Mouse (Mus musculus) kidney, postnatal 0 days (tissue): ENCODE results near the gene Med27. TPM values are rescaled to one million over a fixed set of nuclear protein-coding genes. Genes with fewer than 3 reads are reported as not detected.

ENCODE experiments used
- ATAC-seq: fragments of 200-750 bp; cut with Nextera tagmentation; replicated peaks from 2 replicates; pipeline ENCODE4 v1.8.0; 2017; ENCODE audit warnings: low read depth, moderate number of reproducible peaks, moderate TSS enrichment, moderate library complexity; ENCODE audit not compliant: low FRiP score
- DNase-seq: peaks from one replicate; pipeline ENCODE4 v3.0.0-alpha.2; 2016; ENCODE audit warnings: low spot score
- H3K27ac ChIP-seq: fragments of 300-500 bp; sonication (generic); 2 replicates; pipeline ENCODE4 v1.5.1; 2014; ENCODE audit warnings: mild to moderate bottlenecking
- H3K27me3 ChIP-seq: fragments of 300-500 bp; sonication (generic); 2 replicates; pipeline ENCODE4 v1.6.1; 2014; ENCODE audit warnings: low read length, mixed read lengths; ENCODE audit not compliant: insufficient read depth
- H3K36me3 ChIP-seq: fragments of 300-500 bp; sonication (generic); 2 replicates; pipeline ENCODE4 v1.6.1; 2014; ENCODE audit warnings: low read length, mixed read lengths; ENCODE audit not compliant: insufficient read depth
- H3K4me1 ChIP-seq: fragments of 300-500 bp; sonication (generic); replicated peaks from 2 replicates; pipeline ENCODE4 v1.6.1; 2014; ENCODE audit warnings: antibody characterized with exemption, low read length, mixed read lengths; ENCODE audit not compliant: insufficient read depth
- H3K4me2 ChIP-seq: fragments of 300-500 bp; sonication (generic); 2 replicates; pipeline ENCODE4 v1.6.1; 2014; ENCODE audit warnings: mild to moderate bottlenecking, low read length, moderate library complexity, mixed read lengths
- H3K4me3 ChIP-seq: fragments of 300-500 bp; sonication (generic); replicated peaks from 2 replicates; pipeline ENCODE4 v1.5.1; 2014; ENCODE audit warnings: low read depth, low read length
- H3K9ac ChIP-seq: fragments of 300-500 bp; sonication (generic); 2 replicates; pipeline ENCODE4 v1.6.1; 2014; ENCODE audit warnings: low read depth, low read length
- H3K9me3 ChIP-seq: fragments of 300-500 bp; sonication (generic); replicated peaks from 2 replicates; pipeline ENCODE4 v1.6.1; 2016; ENCODE audit warnings: low read length, inconsistent platforms, mixed read lengths
- CTCF ChIP-seq: IDR thresholded peaks from 2 replicates; pipeline ENCODE4 v1.5.1; 2016; ENCODE audit warnings: antibody characterized with exemption, low read depth, mild to moderate bottlenecking, moderate library complexity
- WGBS: fragments of 180-500 bp; shearing (Covaris S2); extraction: QIAGEN DNeasy Blood & Tissue Kit; methylation state at CpG from one replicate; pipeline ENCODE4 v1.1.7; 2014; 5-methylcytosine and 5-hydroxymethylcytosine counted together
- polyA plus RNA-seq: library from polyadenylated mRNA; unstranded; fragments of >200 nt; fragmentation: Nextera tagmentation; extraction: Ambion mirVana; gene quantifications from 2 replicates; pipeline ENCODE4 v1.2.1, GENCODE M21; 2015

Med27 gene
- polyA plus RNA-seq, 1 experiment from 2014 or later: 38.1 TPM

GRCm38 (mm10) chr2:29388937-29389336 lies 42.3 kb downstream of the Med27 start:
- ATAC-seq: no peak
- Histone ChIP-seq H3K27me3 (no peaks in the 10 kb centered on the region), H3K27ac (no peak overlapping the region), H3K4me1 (no peaks in the 10 kb centered on the region), H3K4me2 (no peak overlapping the region), H3K4me3 (no peak overlapping the region), H3K36me3 (no peaks in the 10 kb centered on the region), H3K9ac (no peak overlapping the region), H3K9me3 (no peaks in the 10 kb centered on the region)
- no peak for TF ChIP-seq CTCF
- no peak for DNase-seq
- WGBS: 88% methylated on average over 7 of the region's 7 CpGs

- Histone ChIP-seq H3K27ac (no peak overlapping the region), H3K27me3 (no peaks in the 10 kb centered on the region), H3K9ac (no peak overlapping the region), H3K4me3 (no peak overlapping the region), H3K9me3 (no peaks in the 10 kb centered on the region), H3K36me3 (no peaks in the 10 kb centered on the region), H3K4me2 (no peak overlapping the region), H3K4me1 (no peaks in the 10 kb centered on the region)
- DNase-seq (no peak), ATAC-seq (no peak)
- 79% methylated on average over 4 of the region's 4 CpGs for WGBS
- no peak for TF ChIP-seq CTCF
These were observed 44.5 kb downstream of the Med27 start for GRCm38 (mm10) chr2:29391086-29391485.

- H3K27ac ChIP-seq: no peak overlapping the region
- no peak for TF ChIP-seq CTCF
- WGBS: 26% methylated on average over 1 of the region's 1 CpGs
- no peak overlapping the region for H3K4me3 ChIP-seq
- no peak overlapping the region for H3K4me2 ChIP-seq
- no peaks in the 10 kb centered on the region for H3K27me3 ChIP-seq
- H3K4me1 ChIP-seq: no peaks in the 10 kb centered on the region
- DNase-seq (no peak), ATAC-seq (no peak)
- H3K36me3 ChIP-seq: no peaks in the 10 kb centered on the region
- no peaks in the 10 kb centered on the region for H3K9me3 ChIP-seq
- H3K9ac ChIP-seq: no peak overlapping the region
These were observed 45.4 kb downstream of the Med27 start for GRCm38 (mm10) chr2:29391996-29392395.

- no peak overlapping the region for H3K27ac ChIP-seq
- no peak for ATAC-seq
- no peak overlapping the region for H3K4me3 ChIP-seq
- no peak for TF ChIP-seq CTCF
- no peaks in the 10 kb centered on the region for H3K4me1 ChIP-seq
- H3K36me3 ChIP-seq: no peaks in the 10 kb centered on the region
- no peak for DNase-seq
- no peaks in the 10 kb centered on the region for H3K27me3 ChIP-seq
- no peak overlapping the region for H3K4me2 ChIP-seq
- H3K9ac ChIP-seq: no peak overlapping the region
- WGBS: 91% methylated on average over 7 of the region's 7 CpGs
- no peaks in the 10 kb centered on the region for H3K9me3 ChIP-seq
These were observed 53.6 kb downstream of the Med27 start for GRCm38 (mm10) chr2:29400234-29400633.

GRCm38 (mm10) chr2:29400812-29401211 lies 54.2 kb downstream of the Med27 start:
- no peak overlapping the region for H3K27ac ChIP-seq
- H3K4me3 ChIP-seq: no peak overlapping the region
- no peak for TF ChIP-seq CTCF
- DNase-seq (no peak), ATAC-seq (no peak)
- H3K36me3 ChIP-seq: no peaks in the 10 kb centered on the region
- no peak overlapping the region for H3K9ac ChIP-seq
- no peaks in the 10 kb centered on the region for H3K27me3 ChIP-seq
- H3K4me2 ChIP-seq: no peak overlapping the region
- 94% methylated on average over 3 of the region's 3 CpGs for WGBS
- no peaks in the 10 kb centered on the region for H3K9me3 ChIP-seq
- no peaks in the 10 kb centered on the region for H3K4me1 ChIP-seq

- ATAC-seq (no peak), DNase-seq (no peak)
- TF ChIP-seq CTCF: no peak
- no peak overlapping the region for H3K4me3 ChIP-seq
- WGBS: 78% methylated on average over 1 of the region's 1 CpGs
- H3K9ac ChIP-seq: no peak overlapping the region
- no peaks in the 10 kb centered on the region for H3K36me3 ChIP-seq
- no peaks in the 10 kb centered on the region for H3K4me1 ChIP-seq
- H3K27me3 ChIP-seq: no peaks in the 10 kb centered on the region
- H3K4me2 ChIP-seq: no peak overlapping the region
- no peak overlapping the region for H3K27ac ChIP-seq
- no peaks in the 10 kb centered on the region for H3K9me3 ChIP-seq
These were observed 55.2 kb downstream of the Med27 start for GRCm38 (mm10) chr2:29401868-29402267.

- H3K9ac ChIP-seq: no peak overlapping the region
- WGBS: 65% methylated on average over 3 of the region's 3 CpGs
- TF ChIP-seq CTCF: no peak
- DNase-seq (no peak), ATAC-seq (no peak)
- no peak overlapping the region for H3K4me2 ChIP-seq
- H3K4me1 ChIP-seq: no peaks in the 10 kb centered on the region
- H3K27ac ChIP-seq: no peak overlapping the region
- H3K27me3 ChIP-seq: no peaks in the 10 kb centered on the region
- no peaks in the 10 kb centered on the region for H3K9me3 ChIP-seq
- H3K36me3 ChIP-seq: no peaks in the 10 kb centered on the region
- no peak overlapping the region for H3K4me3 ChIP-seq
These were observed 56.0 kb downstream of the Med27 start for GRCm38 (mm10) chr2:29402550-29403076.
